Mouse (Mus musculus) brain, embryonic 14.5 days (tissue): ENCODE measurements around the gene Hspa1b. TPM values are rescaled to one million over a fixed set of nuclear protein-coding genes. Genes with fewer than 3 reads are reported as not detected.
A peak's percentile ranks its signal among the peaks of the same experiment; 100 is the strongest.
"Not testable (repeated sequence)": the region's sequence is repeated elsewhere in the genome, so short reads cannot be mapped to it uniquely, and the experiment has no call there.

Source experiments
- DNase-seq: peaks from one replicate; pipeline ENCODE4 v3.0.0-alpha.2; 2011; ENCODE audit warnings: low read depth
- CTCF ChIP-seq: fragments of 200-500 bp; IDR thresholded peaks from 2 replicates; pipeline ENCODE4 v1.5.1; 2012; ENCODE audit warnings: inconsistent platforms, mild to moderate bottlenecking, moderate library complexity, borderline replicate concordance; ENCODE audit not compliant: insufficient read depth, insufficient read length; ENCODE audit errors: extremely low read depth
- POLR2A ChIP-seq: fragments of 200-500 bp; IDR thresholded peaks from 2 replicates; pipeline ENCODE4 v1.6.1; 2012; ENCODE audit warnings: mild to moderate bottlenecking, inconsistent platforms, borderline replicate concordance; ENCODE audit not compliant: poor library complexity, insufficient read depth, insufficient read length, severe bottlenecking; ENCODE audit errors: extremely low read depth
- polyA plus RNA-seq: library from polyadenylated mRNA; depleted of rRNA; stranded (reverse); fragments of >200 nt; gene quantifications from 2 replicates; pipeline ENCODE4 v1.2.3, GENCODE M21; 2012

The Hspa1b gene
- polyA plus RNA-seq, 1 experiment: 6.3 TPM

- DNase-seq: no peak
- TF ChIP-seq POLR2A (no peak), CTCF (no peak)
Measured at GRCm38 (mm10) chr17:34977000-34977399, 18.0 kb upstream of the Hspa1b start.

GRCm38 (mm10) chr17:34975581-34976492, 16.8 kb upstream of the Hspa1b start:
- TF ChIP-seq CTCF (no peak), POLR2A (no peak)
- DNase-seq: no peak

GRCm38 (mm10) chr17:34972069-34972749, 13.2 kb upstream of the Hspa1b start, which contains the start of the genes Hspa1a and Hspa1l:
TSS of gene Hspa1a (minus strand) at chr17:34972156.
TSS of gene Hspa1l (plus strand) at chr17:34972703.
- DNase-seq: peak; percentile 81

- not testable (repeated sequence) for DNase-seq
Measured at GRCm38 (mm10) chr17:34971694-34972068, 12.6 kb upstream of the Hspa1b start.

GRCm38 (mm10) chr17:34970850-34971249, 11.8 kb upstream of the Hspa1b start:
- DNase-seq: not testable (repeated sequence)

- not testable (repeated sequence) for DNase-seq
Measured at GRCm38 (mm10) chr17:34969822-34970221, 10.8 kb upstream of the Hspa1b start, which contains the start of gene Gm20481. TSS of gene Gm20481 (plus strand) at chr17:34969912.

- DNase-seq: no peak
- TF ChIP-seq CTCF: no peak
- TF ChIP-seq POLR2A: no peak
Measured at GRCm38 (mm10) chr17:34965627-34966026, 6.6 kb upstream of the Hspa1b start.

- no peak for DNase-seq
- TF ChIP-seq POLR2A (no peak), CTCF (no peak)
Measured at GRCm38 (mm10) chr17:34964640-34965049, 5.6 kb upstream of the Hspa1b start.

GRCm38 (mm10) chr17:34962841-34963240, 3.8 kb upstream of the Hspa1b start:
- TF ChIP-seq CTCF: no peak
- no peak for DNase-seq

GRCm38 (mm10) chr17:34962125-34962524, 3.1 kb upstream of the Hspa1b start:
- DNase-seq: no peak
- TF ChIP-seq POLR2A (no peak), CTCF (no peak)

GRCm38 (mm10) chr17:34960702-34961493, 1.9 kb upstream of the Hspa1b start:
- TF ChIP-seq POLR2A: no peak
- no peak for TF ChIP-seq CTCF
- DNase-seq: no peak

- TF ChIP-seq CTCF (no peak), POLR2A (no peak)
- DNase-seq: no peak
Measured at GRCm38 (mm10) chr17:34959881-34960515, 960 bp upstream of the Hspa1b start.

- not testable (repeated sequence) for DNase-seq
Measured at GRCm38 (mm10) chr17:34958734-34959129, 306 bp downstream of the Hspa1b start.

GRCm38 (mm10) chr17:34957966-34958365, 1.1 kb downstream of the Hspa1b start:
- not testable (repeated sequence) for DNase-seq

- not testable (repeated sequence) for DNase-seq
Measured at GRCm38 (mm10) chr17:34957291-34957690, 1.7 kb downstream of the Hspa1b start.
